Mouse (Mus musculus): ENCODE results near the gene Klk1b16. TPM values are rescaled to one million over a fixed set of nuclear protein-coding genes. Genes with fewer than 3 reads are reported as not detected.
A peak's percentile ranks its signal among the peaks of the same experiment; 100 is the strongest.
"Not testable (repeated sequence)": the region's sequence is repeated elsewhere in the genome, so short reads cannot be mapped to it uniquely, and the experiment has no call there.

Klk1b16 gene
- polyA plus RNA-seq (2016; fragmentation: Nextera tagmentation; extraction: Ambion mirVana): not detected in 2 replicates

- Histone ChIP-seq H3K27me3 (ENCODE audit: insufficient read depth, poor library complexity, severe bottlenecking) (no peaks in the 10 kb centered on the region), H3K36me3 (no peaks in the 10 kb centered on the region), H3K4me3 (no peak within 1 kb of the TSS), H3K4me1 (no peaks in the 10 kb centered on the region), H3K9me3 (no peaks in the 10 kb centered on the region), H3K27ac (no peak within 1 kb of the TSS)
- DNase-seq (ENCODE audit: low spot score): no peak
- WGBS: 82% methylated on average over 3 of the region's 3 CpGs
Observed at GRCm38 (mm10) chr7:44136467-44136866, at the start of gene Klk1b16. Gene Klk1b16, plus strand, starts transcription at chr7:44136767.

- Histone ChIP-seq H3K36me3 (no peaks in the 10 kb centered on the region), H3K9me3 (no peaks in the 10 kb centered on the region), H3K4me3 (no peak overlapping the region), H3K4me1 (no peaks in the 10 kb centered on the region), H3K27me3 (ENCODE audit: insufficient read depth, poor library complexity, severe bottlenecking) (no peaks in the 10 kb centered on the region), H3K27ac (no peak overlapping the region)
- peak; percentile 69 for DNase-seq (ENCODE audit: low spot score)
- 84% methylated on average over 1 of the region's 1 CpGs for WGBS
Observed at GRCm38 (mm10) chr7:44096111-44096510, 40.5 kb upstream of the Klk1b16 start.

GRCm38 (mm10) chr7:44102028-44102427 lies 34.5 kb upstream of the Klk1b16 start, which contains the start of gene Klk1b21:
Gene Klk1b21, plus strand, starts transcription at chr7:44102328.
- not testable (repeated sequence) for H3K27me3 ChIP-seq (ENCODE audit: insufficient read depth, poor library complexity, severe bottlenecking)

GRCm38 (mm10) chr7:44112373-44112772 lies 24.2 kb upstream of the Klk1b16 start, which contains the start of gene Klk1b22:
Gene Klk1b22, plus strand, starts transcription at chr7:44112673.
- Histone ChIP-seq H3K4me3 (no peak within 1 kb of the TSS), H3K36me3 (no peaks in the 10 kb centered on the region), H3K27ac (no peak within 1 kb of the TSS), H3K4me1 (no peaks in the 10 kb centered on the region), H3K27me3 (ENCODE audit: insufficient read depth, poor library complexity, severe bottlenecking) (no peaks in the 10 kb centered on the region), H3K9me3 (no peaks in the 10 kb centered on the region)
- 58% methylated on average over 4 of the region's 4 CpGs for WGBS
- no peak for DNase-seq (ENCODE audit: low spot score)

More at GRCm38 (mm10) chr7:44102028-44102427, 34.5 kb upstream of the Klk1b16 start, which contains the start of gene Klk1b21:
- not testable (repeated sequence) for H3K4me3 ChIP-seq, H3K4me1 ChIP-seq, H3K9me3 ChIP-seq, H3K27ac ChIP-seq, H3K36me3 ChIP-seq
- WGBS: 65% methylated on average over 3 of the region's 3 CpGs
- DNase-seq (ENCODE audit: low spot score): peak; percentile 52

- peak; percentile 66 for DNase-seq (ENCODE audit: low spot score)
- Histone ChIP-seq H3K9me3 (no peaks in the 10 kb centered on the region), H3K36me3 (no peaks in the 10 kb centered on the region), H3K4me3 (no peak overlapping the region), H3K4me1 (no peaks in the 10 kb centered on the region), H3K27me3 (ENCODE audit: insufficient read depth, poor library complexity, severe bottlenecking) (no peaks in the 10 kb centered on the region), H3K27ac (no peak overlapping the region)
- WGBS: 85% methylated on average over 6 of the region's 6 CpGs
Observed at GRCm38 (mm10) chr7:44123445-44123844, 13.1 kb upstream of the Klk1b16 start.

GRCm38 (mm10) chr7:44179299-44180045 lies 42.9 kb downstream of the Klk1b16 start:
- 78% methylated on average over 9 of the region's 9 CpGs for WGBS
- no peak for DNase-seq (ENCODE audit: low spot score)
- no peak overlapping the region for H3K4me3 ChIP-seq
- H3K9me3 ChIP-seq: no peaks in the 10 kb centered on the region
- H3K27me3 ChIP-seq (ENCODE audit: insufficient read depth, poor library complexity, severe bottlenecking): no peaks in the 10 kb centered on the region
- no peak overlapping the region for H3K27ac ChIP-seq
- no peaks in the 10 kb centered on the region for H3K36me3 ChIP-seq
- H3K4me1 ChIP-seq: no peaks in the 10 kb centered on the region

- H3K27ac ChIP-seq; H3K4me1 ChIP-seq; H3K9me3 ChIP-seq; H3K4me3 ChIP-seq; H3K27me3 ChIP-seq (ENCODE audit: insufficient read depth, poor library complexity, severe bottlenecking); DNase-seq (ENCODE audit: low spot score); H3K36me3 ChIP-seq: not testable (repeated sequence)
- WGBS: 68% methylated on average over 8 of the region's 8 CpGs
Observed at GRCm38 (mm10) chr7:44186516-44186915, 49.9 kb downstream of the Klk1b16 start.

GRCm38 (mm10) chr7:44187936-44188335 lies 51.4 kb downstream of the Klk1b16 start, which contains the start of gene Klk1b24:
Gene Klk1b24, plus strand, starts transcription at chr7:44188236.
- H3K4me3 ChIP-seq; H3K9me3 ChIP-seq; H3K27ac ChIP-seq; H3K27me3 ChIP-seq (ENCODE audit: insufficient read depth, poor library complexity, severe bottlenecking); H3K4me1 ChIP-seq; DNase-seq (ENCODE audit: low spot score); H3K36me3 ChIP-seq: not testable (repeated sequence)

Other genes with a start within 250 kb of the Klk1b16 start
- gene Klk15, start 203.0 kb upstream of the Klk1b16 start, polyA plus RNA-seq (2016; fragmentation: Nextera tagmentation; extraction: Ambion mirVana): not detected in 2 replicates
- not detected in 2 replicates for gene Klk1b8, start 186.1 kb upstream of the Klk1b16 start, polyA plus RNA-seq (2016; fragmentation: Nextera tagmentation; extraction: Ambion mirVana)
- not detected in 2 replicates for gene Klk1b1, start 170.0 kb upstream of the Klk1b16 start, polyA plus RNA-seq (2016; fragmentation: Nextera tagmentation; extraction: Ambion mirVana)
- gene Klk1b9, start 160.7 kb upstream of the Klk1b16 start, polyA plus RNA-seq (2016; fragmentation: Nextera tagmentation; extraction: Ambion mirVana): not detected in 2 replicates
- gene Klk1b11, start 140.9 kb upstream of the Klk1b16 start, polyA plus RNA-seq (2016; fragmentation: Nextera tagmentation; extraction: Ambion mirVana): not detected in 2 replicates
- not detected in 2 replicates for gene Klk1b26, start 124.6 kb upstream of the Klk1b16 start, polyA plus RNA-seq (2016; fragmentation: Nextera tagmentation; extraction: Ambion mirVana)
- gene Klk1b27, start 84.5 kb upstream of the Klk1b16 start, polyA plus RNA-seq (2016; fragmentation: Nextera tagmentation; extraction: Ambion mirVana): not detected in 2 replicates
- gene Klk1b21, start 34.4 kb upstream of the Klk1b16 start, polyA plus RNA-seq (2016; fragmentation: Nextera tagmentation; extraction: Ambion mirVana): not detected in 2 replicates
- gene Klk1b22, start 24.1 kb upstream of the Klk1b16 start, polyA plus RNA-seq (2016; fragmentation: Nextera tagmentation; extraction: Ambion mirVana): not detected in 2 replicates
- not detected in 2 replicates for gene Klk1b24, start 51.5 kb downstream of the Klk1b16 start, polyA plus RNA-seq (2016; fragmentation: Nextera tagmentation; extraction: Ambion mirVana)
- not detected in 2 replicates for gene Klk1b3, start 61.4 kb downstream of the Klk1b16 start, polyA plus RNA-seq (2016; fragmentation: Nextera tagmentation; extraction: Ambion mirVana)
- not detected in 2 replicates for gene Klk1b4, start 70.7 kb downstream of the Klk1b16 start, polyA plus RNA-seq (2016; fragmentation: Nextera tagmentation; extraction: Ambion mirVana)
- not detected in 2 replicates for gene Klk1b5, start 79.2 kb downstream of the Klk1b16 start, polyA plus RNA-seq (2016; fragmentation: Nextera tagmentation; extraction: Ambion mirVana)
- 0.30 TPM in 1 of 2 replicates, not detected in the other for gene Klk1, start 88.6 kb downstream of the Klk1b16 start, polyA plus RNA-seq (2016; fragmentation: Nextera tagmentation; extraction: Ambion mirVana)
- gene Gm36864, start 99.4 kb downstream of the Klk1b16 start, polyA plus RNA-seq (2016; fragmentation: Nextera tagmentation; extraction: Ambion mirVana): not detected in 2 replicates
- 0.87 and 0.88 TPM in 2 replicates for gene 1700028J19Rik, start 109.9 kb downstream of the Klk1b16 start, polyA plus RNA-seq (2016; fragmentation: Nextera tagmentation; extraction: Ambion mirVana)
- 121 and 136 TPM in 2 replicates for gene 2410002F23Rik, start 110.0 kb downstream of the Klk1b16 start, polyA plus RNA-seq (2016; fragmentation: Nextera tagmentation; extraction: Ambion mirVana)
- gene Acp4, start 120.6 kb downstream of the Klk1b16 start, polyA plus RNA-seq (2016; fragmentation: Nextera tagmentation; extraction: Ambion mirVana): not detected in 2 replicates
- not detected in 2 replicates for gene Gm15517, start 124.7 kb downstream of the Klk1b16 start, polyA plus RNA-seq (2016; fragmentation: Nextera tagmentation; extraction: Ambion mirVana)
- 0.60 and 1.2 TPM in 2 replicates for gene Clec11a, start 170.1 kb downstream of the Klk1b16 start, polyA plus RNA-seq (2016; fragmentation: Nextera tagmentation; extraction: Ambion mirVana)
- 0.47 and 0.84 TPM in 2 replicates for gene Shank1, start 173.5 kb downstream of the Klk1b16 start, polyA plus RNA-seq (2016; fragmentation: Nextera tagmentation; extraction: Ambion mirVana)
- gene Syt3, start 247.3 kb downstream of the Klk1b16 start, polyA plus RNA-seq (2016; fragmentation: Nextera tagmentation; extraction: Ambion mirVana): 0.74 and 0.78 TPM in 2 replicates
- 0.49 and 0.83 TPM in 2 replicates for gene 1700008O03Rik, start 249.1 kb downstream of the Klk1b16 start, polyA plus RNA-seq (2016; fragmentation: Nextera tagmentation; extraction: Ambion mirVana)